Mouse (Mus musculus) spleen, adult 12 weeks (tissue): Measurements from ENCODE around the gene Mrps21.

Experiments
- DNase-seq: peaks from one replicate; pipeline ENCODE4 v3.0.0; 2022; ENCODE audit warnings: low spot score

The Mrps21 gene

GRCm38 (mm10) chr3:95850611-95851010 lies 20.7 kb downstream of the Mrps21 start:
- DNase-seq, result no peak

GRCm38 (mm10) chr3:95842503-95843214 lies 28.7 kb downstream of the Mrps21 start:
- no peak for DNase-seq

- DNase-seq, result no peak
Measured at GRCm38 (mm10) chr3:95839250-95839649, 32.1 kb downstream of the Mrps21 start.

- no peak for DNase-seq
Measured at GRCm38 (mm10) chr3:95829053-95829452, 42.3 kb downstream of the Mrps21 start.

GRCm38 (mm10) chr3:95826275-95826674 lies 45.0 kb downstream of the Mrps21 start:
- no peak for DNase-seq

GRCm38 (mm10) chr3:95820046-95821010 lies 51.0 kb downstream of the Mrps21 start:
- DNase-seq, result peak; percentile 6

- DNase-seq, result peak; percentile 99
Measured at GRCm38 (mm10) chr3:95819351-95819985, 51.9 kb downstream of the Mrps21 start.

GRCm38 (mm10) chr3:95818571-95819288 lies 52.6 kb downstream of the Mrps21 start, which contains the start of gene Rprd2:
Rprd2 (minus strand) TSS chr3:95818863.
- peak; percentile 70 for DNase-seq

GRCm38 (mm10) chr3:95818026-95818511 lies 53.2 kb downstream of the Mrps21 start:
- peak; percentile 16 for DNase-seq

GRCm38 (mm10) chr3:95816681-95817080 lies 54.6 kb downstream of the Mrps21 start:
- no peak for DNase-seq
